Mouse (Mus musculus): ENCODE results near the gene Traf4. TPM values are rescaled to one million over a fixed set of nuclear protein-coding genes. Genes with fewer than 3 reads are reported as not detected.

Gene Traf4
- polyA plus RNA-seq, 1 experiment from 2014 or later, result 56.5 TPM

Small RNA genes lying within 50 kb of the gene (microRNA-seq; reads per million reads assigned to microRNA genes)
- not detected for gene Mir7653

Other genes starting within 250 kb of the Traf4 start
- gene Sez6, start 234.8 kb downstream of the Traf4 start, polyA plus RNA-seq (2014; fragmentation: Nextera tagmentation; extraction: Ambion mirVana), result 121 and 145 TPM in 2 replicates
- 16.3 and 19.0 TPM in 2 replicates for gene Phf12, start 182.8 kb downstream of the Traf4 start, polyA plus RNA-seq (2014; fragmentation: Nextera tagmentation; extraction: Ambion mirVana)
- gene Dhrs13, start 133.3 kb downstream of the Traf4 start, polyA plus RNA-seq (2014; fragmentation: Nextera tagmentation; extraction: Ambion mirVana), result 55.6 and 58.6 TPM in 2 replicates
- 106 and 117 TPM in 2 replicates for gene Flot2, start 127.7 kb downstream of the Traf4 start, polyA plus RNA-seq (2014; fragmentation: Nextera tagmentation; extraction: Ambion mirVana)
- 30.4 and 33.6 TPM in 2 replicates for gene Eral1, start 85.2 kb downstream of the Traf4 start, polyA plus RNA-seq (2014; fragmentation: Nextera tagmentation; extraction: Ambion mirVana)
- 29.3 and 35.6 TPM in 2 replicates for gene Fam222b, start 70.9 kb downstream of the Traf4 start, polyA plus RNA-seq (2014; fragmentation: Nextera tagmentation; extraction: Ambion mirVana)
- gene Nek8, start 11.1 kb upstream of the Traf4 start, polyA plus RNA-seq (2014; fragmentation: Nextera tagmentation; extraction: Ambion mirVana), result 3.9 and 6.1 TPM in 2 replicates
- gene Tlcd1, start 11.1 kb upstream of the Traf4 start, polyA plus RNA-seq (2014; fragmentation: Nextera tagmentation; extraction: Ambion mirVana), result 14.6 and 16.7 TPM in 2 replicates
- gene Rpl23a, start 18.0 kb upstream of the Traf4 start, polyA plus RNA-seq (2014; fragmentation: Nextera tagmentation; extraction: Ambion mirVana), result 906 and 951 TPM in 2 replicates
- gene Rab34, start 22.8 kb upstream of the Traf4 start, polyA plus RNA-seq (2014; fragmentation: Nextera tagmentation; extraction: Ambion mirVana), result 61.5 and 63.9 TPM in 2 replicates
- gene Proca1, start 27.8 kb upstream of the Traf4 start, polyA plus RNA-seq (2014; fragmentation: Nextera tagmentation; extraction: Ambion mirVana), result 2.8 and 3.5 TPM in 2 replicates
- 98.1 and 107 TPM in 2 replicates for gene Sdf2, start 80.2 kb upstream of the Traf4 start, polyA plus RNA-seq (2014; fragmentation: Nextera tagmentation; extraction: Ambion mirVana)
- gene Supt6, start 80.4 kb upstream of the Traf4 start, polyA plus RNA-seq (2014; fragmentation: Nextera tagmentation; extraction: Ambion mirVana), result 22.3 and 32.0 TPM in 2 replicates
- 63.2 and 73.7 TPM in 2 replicates for gene 2610507B11Rik, start 96.2 kb upstream of the Traf4 start, polyA plus RNA-seq (2014; fragmentation: Nextera tagmentation; extraction: Ambion mirVana)
- 0.08 and 0.30 TPM in 2 replicates for gene BC030499, start 125.3 kb upstream of the Traf4 start, polyA plus RNA-seq (2014; fragmentation: Nextera tagmentation; extraction: Ambion mirVana)
- gene Spag5, start 135.9 kb upstream of the Traf4 start, polyA plus RNA-seq (2014; fragmentation: Nextera tagmentation; extraction: Ambion mirVana), result 3.4 and 3.5 TPM in 2 replicates
- gene Aldoc, start 157.4 kb upstream of the Traf4 start, polyA plus RNA-seq (2014; fragmentation: Nextera tagmentation; extraction: Ambion mirVana), result 245 and 350 TPM in 2 replicates
- gene Pigs, start 162.8 kb upstream of the Traf4 start, polyA plus RNA-seq (2014; fragmentation: Nextera tagmentation; extraction: Ambion mirVana), result 71.4 and 80.0 TPM in 2 replicates
- gene Unc119, start 177.9 kb upstream of the Traf4 start, polyA plus RNA-seq (2014; fragmentation: Nextera tagmentation; extraction: Ambion mirVana), result 74.8 and 91.5 TPM in 2 replicates
- gene Foxn1, start 221.0 kb upstream of the Traf4 start, polyA plus RNA-seq (2014; fragmentation: Nextera tagmentation; extraction: Ambion mirVana), result not detected in 2 replicates